Mouse (Mus musculus): Measurements from ENCODE around the gene 1110017D15Rik.

Gene 1110017D15Rik

GRCm38 (mm10) chr4:41513309-41513708, 3.8 kb downstream of the 1110017D15Rik start:
- DNase-seq (ENCODE audit: extremely low spot score) = no peak

GRCm38 (mm10) chr4:41507998-41508397, 9.1 kb downstream of the 1110017D15Rik start:
- no peak for DNase-seq (ENCODE audit: extremely low spot score)

- DNase-seq (ENCODE audit: extremely low spot score) = peak; percentile 43
Measured at GRCm38 (mm10) chr4:41507326-41507924, 9.7 kb downstream of the 1110017D15Rik start.

- peak; percentile 90 for DNase-seq (ENCODE audit: extremely low spot score)
Measured at GRCm38 (mm10) chr4:41506906-41507305, 10.2 kb downstream of the 1110017D15Rik start.

GRCm38 (mm10) chr4:41506156-41506555, 11.0 kb downstream of the 1110017D15Rik start:
- peak; percentile 52 for DNase-seq (ENCODE audit: extremely low spot score)

GRCm38 (mm10) chr4:41505131-41505551, 12.0 kb downstream of the 1110017D15Rik start:
- no peak for DNase-seq (ENCODE audit: extremely low spot score)

- no peak for DNase-seq (ENCODE audit: extremely low spot score)
Measured at GRCm38 (mm10) chr4:41504325-41504724, 12.8 kb downstream of the 1110017D15Rik start.

GRCm38 (mm10) chr4:41502986-41503412, 14.1 kb downstream of the 1110017D15Rik start, which contains the start of gene AI464131:
TSS of gene AI464131 (minus strand) at chr4:41503076.
- peak; percentile 99 for DNase-seq (ENCODE audit: extremely low spot score)

- DNase-seq (ENCODE audit: extremely low spot score) = no peak
Measured at GRCm38 (mm10) chr4:41502171-41502940, 14.8 kb downstream of the 1110017D15Rik start.

GRCm38 (mm10) chr4:41500787-41501186, 16.3 kb downstream of the 1110017D15Rik start:
- no peak for DNase-seq (ENCODE audit: extremely low spot score)

- DNase-seq (ENCODE audit: extremely low spot score) = no peak
Measured at GRCm38 (mm10) chr4:41499619-41500018, 17.5 kb downstream of the 1110017D15Rik start.

- DNase-seq (ENCODE audit: extremely low spot score) = peak; percentile 55
Measured at GRCm38 (mm10) chr4:41498921-41499391, 18.2 kb downstream of the 1110017D15Rik start.

- DNase-seq (ENCODE audit: extremely low spot score) = no peak
Measured at GRCm38 (mm10) chr4:41497995-41498845, 18.9 kb downstream of the 1110017D15Rik start.

GRCm38 (mm10) chr4:41497579-41497978, 19.6 kb downstream of the 1110017D15Rik start:
- DNase-seq (ENCODE audit: extremely low spot score) = peak; percentile 69

GRCm38 (mm10) chr4:41497046-41497445, 20.1 kb downstream of the 1110017D15Rik start:
- DNase-seq (ENCODE audit: extremely low spot score) = no peak

GRCm38 (mm10) chr4:41495850-41496249, 21.3 kb downstream of the 1110017D15Rik start:
- DNase-seq (ENCODE audit: extremely low spot score) = no peak

GRCm38 (mm10) chr4:41495076-41495475, 22.1 kb downstream of the 1110017D15Rik start:
- DNase-seq (ENCODE audit: extremely low spot score) = no peak

- no peak for DNase-seq (ENCODE audit: extremely low spot score)
Measured at GRCm38 (mm10) chr4:41494378-41494777, 22.8 kb downstream of the 1110017D15Rik start.

GRCm38 (mm10) chr4:41493464-41494116, 23.5 kb downstream of the 1110017D15Rik start:
- no peak for DNase-seq (ENCODE audit: extremely low spot score)

- DNase-seq (ENCODE audit: extremely low spot score) = no peak
Measured at GRCm38 (mm10) chr4:41492951-41493350, 24.2 kb downstream of the 1110017D15Rik start.

GRCm38 (mm10) chr4:41481601-41482017, 35.5 kb downstream of the 1110017D15Rik start:
- no peak for DNase-seq (ENCODE audit: extremely low spot score)

Measured in embryo, embryonic 9.5 days (tissue).